Mouse (Mus musculus) heart, postnatal 10 days (tissue): Measurements from ENCODE around the gene Vcl. TPM values are rescaled to one million over a fixed set of nuclear protein-coding genes. Genes with fewer than 3 reads are reported as not detected.

ENCODE experiments used
- DNase-seq, 2 experiments: peaks; one replicate each; pipeline ENCODE4 v3.0.0; 2021
- intact Hi-C: fragments of 180-260 bp; cut with DNase I; formaldehyde crosslinking; loops from one replicate; pipeline ENCODE4 v1.15.1; 2025
- total RNA-seq, 2 experiments: library from RNA; stranded (reverse); gene quantifications; 2 replicates each; pipeline ENCODE4 v1.2.3; 2021

Vcl gene
- total RNA-seq: 100 to 1,000 TPM; 172 to 180 TPM

- peak; percentile 100 for DNase-seq
- intact Hi-C loops: loop anchor here (2.0 kb wide), 2 partner anchors 34 to 44 kb away; no protein-coding TSS in a partner anchor
Observed at GRCm38 (mm10) chr14:20928848-20929745, at the start of gene Vcl. Vcl (plus strand) TSS chr14:20929398.

- no peak for DNase-seq
- intact Hi-C loops: loop anchor here (2.0 kb wide), 1 partner anchor 44 kb away; the partner anchor contains the start of gene Vcl
Observed at GRCm38 (mm10) chr14:20884691-20885090, 44.5 kb upstream of the Vcl start.

DNA sequence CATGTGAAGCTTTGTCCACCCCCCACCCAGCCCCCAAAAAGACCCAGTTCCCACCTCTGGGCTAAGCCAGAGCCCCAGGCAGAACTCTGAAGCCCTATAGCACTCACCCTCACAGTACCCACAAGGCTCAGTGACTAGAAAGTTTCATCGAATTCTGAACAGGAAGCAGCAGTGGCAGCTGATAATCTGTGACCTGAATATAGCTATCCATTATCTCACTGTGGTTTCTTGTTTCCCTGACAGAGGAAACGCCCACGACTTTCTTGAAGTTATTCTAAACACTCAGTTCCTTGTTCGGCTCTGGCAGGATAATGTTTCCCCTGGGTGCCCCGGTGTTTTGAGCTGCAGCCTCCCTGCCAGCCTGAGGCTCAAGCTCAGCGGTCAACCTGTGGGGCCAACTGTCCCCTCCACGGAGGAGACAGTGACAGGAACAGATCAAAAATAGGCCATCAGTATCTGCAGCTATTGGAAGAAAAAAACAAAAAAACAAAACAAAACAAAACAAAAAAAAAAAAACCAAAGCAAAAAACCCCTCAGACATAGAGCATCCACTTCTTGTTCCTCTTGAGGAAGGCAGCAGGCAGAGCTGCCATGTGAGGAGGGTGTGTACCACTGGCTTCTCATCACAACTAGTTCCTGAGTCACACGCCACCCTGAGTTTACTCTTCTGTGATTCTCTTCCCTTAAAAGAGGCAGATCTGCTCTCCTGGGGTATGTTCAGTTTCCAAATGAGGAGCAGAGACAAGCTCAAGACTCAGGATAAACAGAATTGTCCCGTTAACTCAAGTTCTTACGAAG, 43.9 kb upstream of the Vcl start:
- intact Hi-C loops: loop anchor here (2.0 kb wide), 1 partner anchor 44 kb away; the partner anchor contains the start of gene Vcl
- peak; percentile 48 to 51 for DNase-seq

GRCm38 (mm10) chr14:20886266-20886665, 42.9 kb upstream of the Vcl start:
- peak; percentile 50 to 68 for DNase-seq
- intact Hi-C loops: no loop called here

GRCm38 (mm10) chr14:20887541-20888085, 41.6 kb upstream of the Vcl start:
- DNase-seq: no peak
- intact Hi-C loops: no loop called here

- peak; percentile 50 to 53 for DNase-seq
- intact Hi-C loops: loop anchor here (5.0 kb wide), 1 partner anchor 100 kb away; no protein-coding TSS in a partner anchor
Observed at GRCm38 (mm10) chr14:20891941-20892402, 37.2 kb upstream of the Vcl start.

DNA sequence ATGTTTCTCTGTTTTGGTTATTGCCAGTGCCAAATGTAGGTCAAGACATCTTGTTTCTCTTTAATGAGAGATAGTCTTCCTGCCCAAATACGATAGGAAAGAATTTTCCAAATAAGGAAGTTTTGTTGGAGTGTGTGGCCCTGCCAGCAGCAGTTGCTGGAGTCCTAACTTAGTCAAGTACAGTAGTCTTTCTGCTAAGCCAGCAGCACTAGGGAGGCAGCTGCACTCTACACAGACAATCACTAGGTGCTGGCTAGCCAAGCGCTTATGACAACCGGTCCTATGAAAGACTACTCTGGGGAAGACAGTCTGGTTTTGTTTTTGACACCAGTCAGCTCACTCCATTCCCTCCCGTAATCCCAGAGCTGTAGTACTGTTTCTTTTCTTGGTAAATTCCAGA, 35.4 kb upstream of the Vcl start:
- intact Hi-C loops: loop anchor here (2.0 to 5.0 kb wide), 2 partner anchors 35 to 98 kb away; partner anchors contain the start of gene Vcl
- peak; percentile 42 to 46 for DNase-seq

DNA sequence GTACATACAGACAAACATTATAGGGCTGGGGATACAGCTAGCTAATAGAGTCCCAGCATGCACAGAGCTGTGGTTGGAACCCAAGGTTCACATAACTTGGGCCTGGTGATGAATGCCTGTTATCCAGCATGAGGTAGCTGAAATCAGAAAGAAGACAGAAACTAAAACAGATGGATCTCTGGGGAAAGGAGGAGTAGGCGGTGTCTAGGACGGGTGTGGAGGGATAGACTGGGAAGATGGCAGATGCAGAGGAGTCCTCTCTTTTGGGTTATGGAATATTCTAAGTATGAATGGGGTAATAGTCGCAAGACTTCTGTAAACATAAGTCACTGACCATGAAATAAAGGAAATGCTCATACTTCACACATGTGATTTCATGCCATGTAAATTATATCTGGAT, 27.9 kb upstream of the Vcl start:
- intact Hi-C loops: no loop called here
- DNase-seq: no peak

GRCm38 (mm10) chr14:20903137-20903536, 26.1 kb upstream of the Vcl start:
- DNase-seq: no peak
- intact Hi-C loops: no loop called here

DNA sequence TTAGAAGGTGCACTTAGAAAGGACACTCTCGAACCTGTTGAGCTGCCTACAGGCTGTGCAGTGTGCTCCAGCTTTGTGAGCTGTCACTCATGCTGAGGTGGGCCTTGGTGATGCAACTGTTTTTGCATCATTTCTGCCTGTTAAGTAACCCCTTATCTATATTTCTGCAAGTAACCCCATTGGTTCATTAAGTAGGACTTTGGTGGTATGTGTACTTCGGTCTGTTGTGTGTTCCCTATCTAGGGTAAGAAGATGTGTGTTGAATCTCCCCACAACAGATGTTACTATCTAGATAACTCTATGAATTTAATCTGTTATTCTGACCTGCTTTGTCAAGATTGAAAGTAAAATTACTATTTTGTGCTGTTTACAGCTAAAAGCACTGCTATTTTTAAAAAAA, 17.4 kb upstream of the Vcl start:
- DNase-seq: no peak
- intact Hi-C loops: no loop called here

- intact Hi-C loops: no loop called here
- DNase-seq: peak in 1 of 2 experiments; percentile 32
Observed at GRCm38 (mm10) chr14:20914415-20914814, 14.8 kb upstream of the Vcl start.

DNA sequence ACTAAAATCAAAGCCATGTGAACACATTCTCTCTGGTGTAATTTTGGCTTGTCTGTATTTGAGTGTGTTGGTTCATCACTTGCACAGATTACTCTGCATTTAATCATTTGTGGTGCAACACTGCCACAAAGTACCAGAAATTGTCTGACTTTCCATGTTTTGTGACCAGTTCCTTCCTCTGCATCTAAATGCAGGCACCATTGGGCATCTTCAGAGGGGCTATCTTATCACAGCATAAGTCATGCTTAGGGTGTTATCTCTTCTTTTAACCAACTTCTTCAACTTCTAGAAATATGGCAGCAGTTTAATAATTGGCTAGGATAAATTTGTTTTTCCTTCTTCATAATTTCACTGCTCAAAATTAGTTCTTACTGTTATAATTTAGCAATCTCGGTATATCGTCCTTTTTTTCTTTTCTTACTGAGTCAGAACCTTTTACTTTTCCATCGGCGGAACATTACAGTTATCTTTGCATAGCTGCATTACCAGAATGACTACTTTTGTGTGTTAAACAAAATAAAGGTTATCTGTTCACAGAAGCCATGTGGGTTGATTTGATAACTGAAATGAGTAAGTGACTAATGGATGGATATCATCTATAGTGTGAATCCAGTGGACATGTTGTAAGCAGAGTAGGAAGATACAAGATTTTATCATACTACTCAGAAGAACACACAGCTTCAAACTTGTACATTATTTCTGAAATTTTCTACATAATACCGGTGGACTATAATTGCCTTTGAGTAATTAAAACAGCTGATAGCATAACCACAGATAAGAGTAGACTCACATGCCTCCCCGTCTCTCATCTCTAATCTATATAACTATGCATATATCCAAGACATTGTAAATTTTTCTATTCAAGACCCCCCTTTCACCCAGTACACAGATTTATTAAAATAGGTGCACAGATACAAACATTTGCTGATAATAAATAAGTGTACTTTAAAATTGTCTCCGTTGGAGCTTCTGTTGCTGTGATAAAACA, 12.3 kb upstream of the Vcl start:
- DNase-seq: no peak
- intact Hi-C loops: no loop called here

DNA sequence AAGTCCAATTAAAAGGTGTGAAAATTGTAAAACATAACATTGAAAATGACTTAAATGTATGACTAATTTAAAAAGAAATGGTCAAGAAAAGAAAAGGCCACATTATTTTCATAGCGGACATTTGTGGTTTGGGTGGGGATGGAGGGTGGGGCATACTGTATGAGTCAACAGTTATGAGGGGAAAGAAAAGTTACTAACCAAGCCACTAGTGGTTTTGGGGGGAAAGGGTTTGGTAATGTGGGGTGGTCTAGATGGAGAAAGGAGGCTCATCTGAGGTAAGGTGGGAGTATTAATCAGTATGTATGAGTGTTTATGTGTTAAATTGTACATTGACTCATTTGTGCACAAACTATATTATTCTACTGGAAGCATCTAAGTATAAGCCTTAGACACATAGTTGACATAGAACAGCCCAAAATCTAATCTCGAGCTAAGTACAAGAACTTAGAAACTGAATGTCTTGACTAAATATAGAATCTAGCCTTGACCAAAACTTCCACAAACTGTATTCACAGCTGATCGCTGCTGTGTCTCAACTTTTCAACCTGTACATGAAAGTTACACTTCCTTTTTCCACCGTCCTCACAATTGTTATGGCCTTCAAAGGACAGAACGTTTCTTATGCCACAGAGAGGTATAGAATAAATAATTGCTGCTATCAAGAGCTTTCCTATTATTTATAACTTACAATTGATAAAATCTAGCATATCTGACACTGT, 5.0 kb upstream of the Vcl start:
- intact Hi-C loops: no loop called here
- no peak for DNase-seq

DNA sequence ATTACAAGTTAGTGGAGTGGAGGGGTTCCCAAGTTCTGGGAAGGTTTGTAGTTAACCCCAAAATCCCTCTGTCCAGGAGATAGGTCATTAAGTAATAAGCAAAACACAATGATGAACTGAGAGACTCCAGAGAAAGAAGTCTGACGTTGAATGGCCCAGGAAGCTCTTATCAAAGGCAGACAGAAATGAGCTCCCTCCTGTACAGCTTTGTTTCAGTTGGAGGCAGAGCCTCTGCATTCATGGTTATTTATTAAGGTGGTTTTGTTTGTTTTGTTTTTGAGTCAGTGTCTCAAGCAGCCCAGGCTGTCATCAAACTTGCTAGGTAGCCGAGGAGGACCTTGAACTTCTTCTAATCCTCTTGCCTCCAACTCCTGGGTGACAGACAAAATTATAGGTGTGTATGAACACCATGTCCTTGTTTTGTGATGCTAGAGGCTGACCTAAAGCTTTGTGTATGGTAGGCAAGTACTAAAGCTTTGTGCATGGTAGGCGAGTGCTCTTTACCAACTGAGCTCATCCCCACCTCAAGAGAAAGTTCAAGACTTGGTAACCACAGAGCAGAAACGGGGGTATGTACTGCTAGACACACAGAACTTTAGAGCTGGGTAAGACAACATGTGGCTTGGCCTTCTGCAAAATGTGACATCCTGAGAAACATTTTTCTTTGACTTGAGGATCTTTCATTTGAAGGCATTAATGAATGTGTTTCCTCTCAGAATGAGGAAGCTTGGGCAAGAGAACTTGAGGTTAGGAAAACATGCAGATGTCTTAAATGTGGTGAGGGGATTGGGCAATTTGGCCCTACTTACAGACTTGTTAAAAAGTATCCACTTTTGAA, 1.5 kb upstream of the Vcl start:
- no peak for DNase-seq
- intact Hi-C loops: loop anchor here (2.0 kb wide), 2 partner anchors 33 to 43 kb away; no protein-coding TSS in a partner anchor

GRCm38 (mm10) chr14:20928308-20928685, 901 bp upstream of the Vcl start:
- no peak for DNase-seq
- intact Hi-C loops: loop anchor here (2.0 kb wide), 2 partner anchors 33 to 43 kb away; no protein-coding TSS in a partner anchor

DNA sequence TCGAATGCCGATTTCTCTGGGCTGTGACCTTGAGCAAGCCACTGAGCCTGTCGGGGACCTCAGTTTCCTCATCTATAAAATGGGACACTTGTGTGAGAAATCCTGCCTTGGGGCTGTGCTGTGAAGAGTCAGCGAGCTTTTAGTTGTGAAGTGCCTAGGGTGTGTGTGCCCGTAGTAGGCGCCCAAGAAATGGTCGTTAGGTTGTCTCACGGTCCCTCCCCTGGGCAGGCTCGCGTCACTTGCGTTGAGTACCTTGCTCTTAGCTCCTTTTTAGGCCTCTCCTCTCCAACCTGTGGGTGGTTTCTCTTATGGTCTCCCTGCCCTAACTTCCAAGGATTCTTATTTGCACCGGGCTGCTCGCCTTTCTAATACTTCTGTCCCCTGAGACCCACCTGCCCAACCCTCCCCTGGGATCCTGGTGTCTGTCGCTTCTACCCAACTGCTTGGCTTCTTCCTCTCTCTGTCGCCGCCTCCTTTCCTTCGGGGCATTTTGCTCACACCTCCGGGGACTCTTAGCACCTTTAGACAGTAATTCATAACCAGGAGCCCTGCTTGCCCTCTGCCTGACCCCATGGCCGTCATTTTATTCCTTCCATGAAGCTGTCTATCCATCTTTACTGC, 726 bp downstream of the Vcl start:
- peak; percentile 51 to 52 for DNase-seq
- intact Hi-C loops: loop anchor here (2.0 to 5.0 kb wide), 4 partner anchors 35 to 63 kb away; no protein-coding TSS in a partner anchor
